Comparison of ENCODE assay signal across 8 mouse cellular contexts in genomic region chr10:93723942-93724542, GRCm38 (mm10).
DNase-seq lines count a peak whose midpoint lies in the region; ATAC-seq lines count a peak whose summit lies in the region.

No protein-coding gene starts in this region.

- peak overlapping the region; percentile 74 for H3K27ac ChIP-seq in midbrain, embryonic 10.5 days (replicated peaks)
- H3K27ac ChIP-seq in midbrain, embryonic 15.5 days = no peak overlapping the region
- peak overlapping the region; percentile 49 for H3K27ac ChIP-seq in lung, embryonic 15.5 days

- peak; percentile 48 for DNase-seq in midbrain, embryonic 10.5 days (ENCODE audit: low spot score)
- peak; percentile 34 to 37 for DNase-seq in kidney, adult 8-10 months
- DNase-seq in spleen, adult 12 weeks (ENCODE audit: low spot score) = no peak
- DNase-seq in right cerebral cortex, postnatal 10 days (ENCODE audit: low spot score in 2 of 2) = no peak

- H3K9ac ChIP-seq in midbrain, embryonic 15.5 days = no peak overlapping the region
- no peak overlapping the region for H3K9ac ChIP-seq in lung, embryonic 15.5 days

- no peak overlapping the region for H3K4me3 ChIP-seq in midbrain, embryonic 10.5 days
- no peak overlapping the region for H3K4me3 ChIP-seq in midbrain, embryonic 15.5 days
- H3K4me3 ChIP-seq in lung, embryonic 15.5 days = no peak overlapping the region

- no peak overlapping the region for H3K4me2 ChIP-seq in midbrain, embryonic 15.5 days
- peak overlapping the region; percentile 42 for H3K4me2 ChIP-seq in lung, embryonic 15.5 days

- 8% methylated on average over 11 of the region's 11 CpGs for WGBS in midbrain, embryonic 10.5 days
- WGBS in midbrain, embryonic 15.5 days = 8% methylated on average over 11 of the region's 11 CpGs
- WGBS in lung, embryonic 15.5 days = 6% methylated on average over 11 of the region's 11 CpGs

- ATAC-seq in midbrain, embryonic 15.5 days (replicated peaks) = no peak
- peak; percentile 75 for ATAC-seq in erythroblast, adult 5-6 weeks (replicated peaks; ENCODE audit: low FRiP score, poor library complexity, severe bottlenecking)
- peak; percentile 88 for ATAC-seq in lung, embryonic 15.5 days (ENCODE audit: borderline replicate concordance, extremely low read depth, low FRiP score, low TSS enrichment)
- no peak for ATAC-seq in megakaryocyte, adult 5-6 weeks (ENCODE audit: poor library complexity, severe bottlenecking)

- no peaks in the 10 kb centered on the region for H3K9me3 ChIP-seq in midbrain, embryonic 10.5 days (replicated peaks)
- H3K9me3 ChIP-seq in midbrain, embryonic 15.5 days = no peaks in the 10 kb centered on the region
- H3K9me3 ChIP-seq in lung, embryonic 15.5 days = no peaks in the 10 kb centered on the region

- H3K27me3 ChIP-seq in midbrain, embryonic 10.5 days (ENCODE audit: low read depth, poor library complexity, severe bottlenecking) = no peaks in the 10 kb centered on the region
- H3K27me3 ChIP-seq in midbrain, embryonic 15.5 days (replicated peaks) = no peaks in the 10 kb centered on the region
- H3K27me3 ChIP-seq in lung, embryonic 15.5 days = no peaks in the 10 kb centered on the region

- peaks cover 14% of the 10 kb centered on the region for H3K4me1 ChIP-seq in midbrain, embryonic 10.5 days
- H3K4me1 ChIP-seq in midbrain, embryonic 15.5 days = 0 out of 2 replicates have a peak, but pooled peaks cover 7% of the 10 kb centered on the region
- H3K4me1 ChIP-seq in lung, embryonic 15.5 days = peaks cover 10% of the 10 kb centered on the region; the same call in 1 of the 2 replicates

- H3K36me3 ChIP-seq in midbrain, embryonic 10.5 days = peaks cover 8% of the 10 kb centered on the region; the same call in 1 of the 2 replicates
- no peaks in the 10 kb centered on the region for H3K36me3 ChIP-seq in midbrain, embryonic 15.5 days (replicated peaks)
- no peaks in the 10 kb centered on the region for H3K36me3 ChIP-seq in lung, embryonic 15.5 days

Comparison
In these comparisons a context has a peak if more than half of its experiments do, and no peak if none do; other contexts are left out.
1. DNase-seq: peak in midbrain, embryonic 10.5 days (single experiment) and kidney, adult 8-10 months (2 of 2); none in spleen, adult 12 weeks (single experiment) and right cerebral cortex, postnatal 10 days (0 of 2).
2. ATAC-seq: peak in erythroblast, adult 5-6 weeks (single experiment) and lung, embryonic 15.5 days (single experiment); none in midbrain, embryonic 15.5 days (single experiment) and megakaryocyte, adult 5-6 weeks (single experiment).